8 mouse cellular contexts compared by ENCODE assay signal in the genomic region with DNA sequence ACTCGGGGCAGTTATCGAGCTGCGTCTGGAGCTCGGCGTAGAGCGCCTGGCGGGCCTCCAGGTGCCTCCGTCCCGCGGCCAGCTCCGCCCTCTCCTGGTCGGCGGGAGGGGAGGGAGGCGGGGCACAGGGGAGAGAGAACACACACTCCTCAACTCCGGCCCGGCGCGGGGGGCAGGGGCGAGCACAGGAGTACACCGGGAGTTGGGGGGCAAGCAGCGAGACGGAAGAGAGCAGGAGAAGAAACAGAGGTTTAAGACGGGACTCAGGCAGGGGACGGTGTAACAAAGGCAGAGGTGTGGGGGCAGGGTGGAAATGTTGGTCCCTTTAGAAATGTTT. TPM values are rescaled to one million over a fixed set of nuclear protein-coding genes. Genes with fewer than 3 reads are reported as not detected.
DNase-seq lines count a peak whose midpoint lies in the region; ATAC-seq and TF ChIP-seq lines count a peak whose summit lies in the region.

No protein-coding gene starts in this region.

- H3K9ac ChIP-seq in heart, embryonic 13.5 days = peak overlapping the region; percentile 80
- H3K9ac ChIP-seq in kidney, embryonic 15.5 days = peak overlapping the region; percentile 50

- 9% methylated on average over 24 of the region's 24 CpGs for WGBS in cerebellum, adult 2 months
- 7% methylated on average over 16 of the region's 24 CpGs for WGBS in heart, embryonic 13.5 days
- WGBS in kidney, embryonic 15.5 days = 3% methylated on average over 22 of the region's 24 CpGs

- ATAC-seq in heart, embryonic 13.5 days (ENCODE audit: extremely low read depth, insufficient number of reproducible peaks, low FRiP score, low TSS enrichment) = peak; percentile 64; the same call in 1 of the 2 replicates
- ATAC-seq in kidney, embryonic 15.5 days (replicated peaks; ENCODE audit: low FRiP score) = peak; percentile 87
- ATAC-seq in activated CD4-positive, CD25-positive, alpha-beta regulatory T cell, adult 4 months = no peak

- H3K4me3 ChIP-seq in cerebellum, adult 2 months (replicated peaks; ENCODE audit: insufficient read depth, low read depth, low read length) = no peak overlapping the region
- peak overlapping the region; percentile 12; the same call in 1 of the 2 replicates for H3K4me3 ChIP-seq in embryonic fibroblast, embryonic 13.5 days (ENCODE audit: insufficient read depth, low read length)
- H3K4me3 ChIP-seq in heart, embryonic 13.5 days = peak overlapping the region; percentile 56
- H3K4me3 ChIP-seq in kidney, embryonic 15.5 days (replicated peaks) = peak overlapping the region; percentile 48

- peak; percentile 54 to 55 for DNase-seq in cerebellum, adult 2 months
- DNase-seq in cerebellum, adult 11 months = no peak
- peak; percentile 84 for DNase-seq in lung, postnatal 14 days
- DNase-seq in retina, postnatal 1 day = peak; percentile 73

- H3K9me3 ChIP-seq in heart, embryonic 13.5 days = no peaks in the 10 kb centered on the region
- no peaks in the 10 kb centered on the region for H3K9me3 ChIP-seq in kidney, embryonic 15.5 days (replicated peaks)

- H3K27me3 ChIP-seq in cerebellum, adult 2 months (ENCODE audit: control insufficient read depth, insufficient read depth, low read length) = no peaks in the 10 kb centered on the region
- H3K27me3 ChIP-seq in heart, embryonic 13.5 days (replicated peaks) = peaks cover 8% of the 10 kb centered on the region; the same call in 1 of the 2 replicates
- no peaks in the 10 kb centered on the region for H3K27me3 ChIP-seq in kidney, embryonic 15.5 days

- H3K4me1 ChIP-seq in cerebellum, adult 2 months (ENCODE audit: control insufficient read depth, insufficient read depth, low read length) = peaks cover 12% of the 10 kb centered on the region; the same call in 1 of the 2 replicates
- H3K4me1 ChIP-seq in embryonic fibroblast, embryonic 13.5 days (ENCODE audit: control insufficient read depth, insufficient read depth, low read length) = peaks cover 8% of the 10 kb centered on the region
- peaks cover 23% of the 10 kb centered on the region for H3K4me1 ChIP-seq in heart, embryonic 13.5 days
- peaks cover 28% of the 10 kb centered on the region for H3K4me1 ChIP-seq in kidney, embryonic 15.5 days

- TF ChIP-seq CTCF in cerebellum, adult 2 months (IDR thresholded peaks at IDR 0.05; ENCODE audit: borderline replicate concordance, insufficient read depth, low read depth, low read length) = no peak
- no peak for TF ChIP-seq CTCF in embryonic fibroblast, embryonic 13.5 days (IDR thresholded peaks at IDR 0.05; ENCODE audit: borderline replicate concordance, insufficient read depth, low read length)

- peaks cover 82% of the 10 kb centered on the region for H3K36me3 ChIP-seq in heart, embryonic 13.5 days
- H3K36me3 ChIP-seq in kidney, embryonic 15.5 days = peaks cover 86% of the 10 kb centered on the region

- H3K27ac ChIP-seq in cerebellum, adult 2 months (ENCODE audit: insufficient read depth, low read length) = no peak overlapping the region
- no peak overlapping the region for H3K27ac ChIP-seq in embryonic fibroblast, embryonic 13.5 days (ENCODE audit: insufficient read depth, low read length)
- peak overlapping the region; percentile 73 for H3K27ac ChIP-seq in heart, embryonic 13.5 days (replicated peaks)
- peak overlapping the region; percentile 64 for H3K27ac ChIP-seq in kidney, embryonic 15.5 days

- no peak for TF ChIP-seq POLR2A in cerebellum, adult 2 months (IDR thresholded peaks at IDR 0.05; ENCODE audit: borderline replicate concordance, insufficient read depth, low read length)
- TF ChIP-seq POLR2A in embryonic fibroblast, embryonic 13.5 days (IDR thresholded peaks at IDR 0.05; ENCODE audit: low read depth, low read length) = no peak

- H3K4me2 ChIP-seq in heart, embryonic 13.5 days = peak overlapping the region; percentile 80
- H3K4me2 ChIP-seq in kidney, embryonic 15.5 days = peak overlapping the region; percentile 91

RNA-seq across cellular contexts. Expression of gene Phldb1, which starts 26.6 kb away (rescaled TPM):
- polyA plus RNA-seq in cerebellum, adult 2 months (2012; rRNA removed) = 193 and 194 TPM in 2 replicates
- 61.2 and 68.8 TPM in 2 replicates for polyA plus RNA-seq in embryonic fibroblast, embryonic 13.5 days (2011; ENCODE audit: insufficient read length, low read depth, missing spikeins)
- polyA plus RNA-seq in heart, embryonic 13.5 days (2015; fragmentation: Nextera tagmentation; extraction: Ambion mirVana) = 20.2 and 24.4 TPM in 2 replicates
- 34.5 and 36.4 TPM in 2 replicates for polyA plus RNA-seq in kidney, embryonic 15.5 days (2015; fragmentation: Nextera tagmentation; extraction: Ambion mirVana)
- polyA plus RNA-seq in activated CD4-positive, CD25-positive, alpha-beta regulatory T cell, adult 4 months (2017; shearing (Covaris generic)) = under 1 TPM in 1 of 2 experiments, not detected in 1; 0.30 TPM

RNA-seq across cellular contexts. Expression of gene Treh, which starts 35.4 kb away (rescaled TPM):
- polyA plus RNA-seq in cerebellum, adult 2 months (2012; rRNA removed) = not detected in 2 replicates
- not detected in 2 replicates for polyA plus RNA-seq in embryonic fibroblast, embryonic 13.5 days (2011; ENCODE audit: insufficient read length, low read depth, missing spikeins)
- polyA plus RNA-seq in heart, embryonic 13.5 days (2015; fragmentation: Nextera tagmentation; extraction: Ambion mirVana) = not detected in 2 replicates
- 0.22 and 0.23 TPM in 2 replicates for polyA plus RNA-seq in kidney, embryonic 15.5 days (2015; fragmentation: Nextera tagmentation; extraction: Ambion mirVana)
- polyA plus RNA-seq in activated CD4-positive, CD25-positive, alpha-beta regulatory T cell, adult 4 months (2017; shearing (Covaris generic)) = not detected

RNA-seq across cellular contexts. Expression of gene Arcn1, which starts 59.2 kb away (rescaled TPM):
- polyA plus RNA-seq in cerebellum, adult 2 months (2012; rRNA removed) = 61.6 and 61.8 TPM in 2 replicates
- polyA plus RNA-seq in embryonic fibroblast, embryonic 13.5 days (2011; ENCODE audit: insufficient read length, low read depth, missing spikeins) = 255 and 260 TPM in 2 replicates
- 114 and 119 TPM in 2 replicates for polyA plus RNA-seq in heart, embryonic 13.5 days (2015; fragmentation: Nextera tagmentation; extraction: Ambion mirVana)
- polyA plus RNA-seq in kidney, embryonic 15.5 days (2015; fragmentation: Nextera tagmentation; extraction: Ambion mirVana) = 201 and 202 TPM in 2 replicates
- 10 to 100 TPM; 83.9 to 84.2 TPM for polyA plus RNA-seq in activated CD4-positive, CD25-positive, alpha-beta regulatory T cell, adult 4 months (2017; shearing (Covaris generic))

RNA-seq across cellular contexts. Expression of gene Ift46, which starts 59.3 kb away (rescaled TPM):
- polyA plus RNA-seq in cerebellum, adult 2 months (2012; rRNA removed) = 106 and 110 TPM in 2 replicates
- 128 and 132 TPM in 2 replicates for polyA plus RNA-seq in embryonic fibroblast, embryonic 13.5 days (2011; ENCODE audit: insufficient read length, low read depth, missing spikeins)
- polyA plus RNA-seq in heart, embryonic 13.5 days (2015; fragmentation: Nextera tagmentation; extraction: Ambion mirVana) = 65.7 and 68.6 TPM in 2 replicates
- 99.3 and 105 TPM in 2 replicates for polyA plus RNA-seq in kidney, embryonic 15.5 days (2015; fragmentation: Nextera tagmentation; extraction: Ambion mirVana)
- polyA plus RNA-seq in activated CD4-positive, CD25-positive, alpha-beta regulatory T cell, adult 4 months (2017; shearing (Covaris generic)) = 10 to 100 TPM; 62.3 to 65.5 TPM

Comparison
In these comparisons a context has a peak if more than half of its experiments do, and no peak if none do; other contexts are left out.
1. H3K27ac ChIP-seq: peak in heart, embryonic 13.5 days (single experiment) and kidney, embryonic 15.5 days (single experiment); none in cerebellum, adult 2 months (single experiment) and embryonic fibroblast, embryonic 13.5 days (single experiment).
2. RNA of gene Phldb1, which starts 26.6 kb away (polyA plus RNA-seq): 193 to 194 TPM in cerebellum, adult 2 months, 61.2 to 68.8 TPM in embryonic fibroblast, embryonic 13.5 days, 34.5 to 36.4 TPM in kidney, embryonic 15.5 days and 20.2 to 24.4 TPM in heart, embryonic 13.5 days; 0.30 TPM in activated CD4-positive, CD25-positive, alpha-beta regulatory T cell, adult 4 months; every median in the first group is over 10 times any median in the second.